Mouse (Mus musculus): ENCODE results near the gene Agbl2.

GRCm38 (mm10) chr2:90833502-90833901 lies 51.0 kb downstream of the Agbl2 start:
- TF ChIP-seq CTCF (IDR thresholded peaks at IDR 0.05; ENCODE audit: borderline replicate concordance, insufficient read depth, low read length) (no peak), POLR2A (IDR thresholded peaks at IDR 0.05; ENCODE audit: low read depth, low read length) (no peak)
